Mouse (Mus musculus): ENCODE measurements around the gene Tro.
A peak's percentile ranks its signal among the peaks of the same experiment; 100 is the strongest.

Tro gene

GRCm38 (mm10) chrX:150656908-150657796, at the start of gene Tro:
Gene Tro (minus strand): TSS chrX:150657583.
- peak; percentile 64 to 67 for DNase-seq

- no peak for DNase-seq
Measured at GRCm38 (mm10) chrX:150677505-150677904, 20.1 kb upstream of the Tro start.

GRCm38 (mm10) chrX:150662809-150663208, 5.4 kb upstream of the Tro start:
- DNase-seq = peak; percentile 42 to 50

- no peak for DNase-seq
Measured at GRCm38 (mm10) chrX:150657797-150658118, 375 bp upstream of the Tro start.

- peak; percentile 56 to 66 for DNase-seq
Measured at GRCm38 (mm10) chrX:150656122-150656907, 1.1 kb downstream of the Tro start.

GRCm38 (mm10) chrX:150636421-150636820, 21.0 kb downstream of the Tro start:
- no peak for DNase-seq

GRCm38 (mm10) chrX:150598882-150599281, 58.5 kb downstream of the Tro start:
- no peak for DNase-seq

Data from cerebellum, adult 18-20 months (tissue).